Mouse (Mus musculus): ENCODE data around the gene Prokr2.
A peak's percentile ranks its signal among the peaks of the same experiment; 100 is the strongest.

Prokr2 gene

DNA sequence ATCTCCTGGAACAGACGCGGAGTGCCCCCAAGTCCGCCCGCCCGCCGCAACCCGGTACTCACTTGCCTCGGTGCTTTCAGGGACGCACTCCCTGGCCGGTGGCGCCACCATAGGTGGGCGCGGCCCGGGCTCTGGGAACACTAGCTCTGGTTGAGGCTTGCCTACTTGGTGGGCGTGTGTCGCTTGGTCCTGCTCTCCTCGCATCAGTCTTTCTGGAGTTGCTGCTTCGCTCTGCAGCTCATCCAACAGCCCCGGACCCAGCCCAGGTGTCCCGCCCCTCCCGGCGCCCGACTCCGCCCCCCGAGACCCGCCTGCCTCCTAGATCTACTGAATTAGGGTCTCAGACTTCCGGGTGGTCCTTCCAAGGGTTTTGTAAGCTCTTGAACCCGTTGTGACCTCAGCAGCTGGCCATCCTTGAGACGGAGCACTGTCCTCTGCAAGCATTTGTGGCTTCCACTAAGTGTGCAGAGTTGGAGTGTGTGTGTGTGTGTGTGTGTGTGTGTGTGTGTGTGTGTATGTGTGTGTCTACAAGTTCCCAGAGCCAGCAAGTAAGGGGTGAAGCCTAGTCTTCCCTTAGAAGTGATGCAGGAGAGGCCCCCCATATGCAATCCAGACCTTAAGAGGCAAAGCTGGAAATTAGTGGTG, at the start of gene Prokr2:
Gene Prokr2 (minus strand): TSS at position 254 of the 645 bp plus-strand sequence.
- peak in 1 of 2 experiments; percentile 10 for DNase-seq

DNA sequence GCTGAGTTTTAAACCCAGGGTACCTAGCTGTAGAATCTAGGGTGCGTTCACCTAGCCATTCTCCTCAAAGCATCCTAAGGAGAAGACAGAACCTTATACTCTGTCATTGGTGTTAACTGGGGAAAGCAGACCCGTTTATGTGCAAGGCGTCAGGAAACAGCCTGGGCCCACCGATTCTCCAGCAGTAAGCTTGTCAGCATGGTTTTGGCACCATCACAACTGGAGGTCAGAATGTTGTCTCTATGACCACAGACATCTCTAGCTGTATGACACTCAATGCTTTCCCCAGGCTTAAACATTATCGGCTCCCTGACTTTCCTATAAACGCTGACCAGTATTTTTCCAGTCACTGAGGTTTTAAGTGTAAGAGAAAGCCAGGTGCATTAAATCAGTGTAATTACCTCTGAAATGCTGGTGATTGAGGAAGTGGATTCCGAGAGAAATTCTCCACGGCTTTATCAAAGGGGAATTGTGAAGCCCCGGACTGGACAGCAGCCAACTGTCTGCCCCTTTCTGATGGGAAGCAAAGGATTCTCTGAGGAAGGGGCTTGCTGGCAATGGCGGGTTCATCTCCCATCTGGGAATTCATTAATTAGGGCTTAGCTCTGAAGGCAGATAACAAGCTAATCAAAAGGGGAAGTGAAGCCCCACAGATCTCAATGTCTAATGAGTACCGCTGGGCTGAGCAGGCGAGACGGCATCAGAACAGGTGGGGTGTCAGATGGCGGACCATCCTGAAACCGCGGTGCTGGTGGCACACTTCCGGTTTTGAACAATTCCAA, 42.1 kb upstream of the Prokr2 start:
- DNase-seq, result peak; percentile 31 to 48

DNA sequence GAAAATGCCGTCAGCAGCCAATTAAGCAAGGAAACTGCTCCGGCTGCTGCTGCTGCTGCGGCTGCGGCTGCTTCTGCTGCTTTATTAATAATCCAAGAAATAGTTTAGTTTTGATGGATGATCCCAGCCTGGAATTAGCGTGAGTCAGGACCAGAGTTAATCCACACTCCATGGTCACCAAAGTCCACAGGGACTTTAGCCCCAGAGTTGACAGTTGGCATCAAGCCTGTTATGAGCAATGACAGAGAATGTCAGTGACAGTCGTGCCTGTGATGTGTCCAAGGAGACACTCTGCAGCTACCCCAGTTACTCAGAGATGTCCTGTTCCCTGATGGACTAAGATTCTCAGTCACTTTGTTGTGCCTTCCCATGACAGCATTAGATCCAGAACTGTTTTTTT, 40.3 kb upstream of the Prokr2 start:
- no peak for DNase-seq

DNA sequence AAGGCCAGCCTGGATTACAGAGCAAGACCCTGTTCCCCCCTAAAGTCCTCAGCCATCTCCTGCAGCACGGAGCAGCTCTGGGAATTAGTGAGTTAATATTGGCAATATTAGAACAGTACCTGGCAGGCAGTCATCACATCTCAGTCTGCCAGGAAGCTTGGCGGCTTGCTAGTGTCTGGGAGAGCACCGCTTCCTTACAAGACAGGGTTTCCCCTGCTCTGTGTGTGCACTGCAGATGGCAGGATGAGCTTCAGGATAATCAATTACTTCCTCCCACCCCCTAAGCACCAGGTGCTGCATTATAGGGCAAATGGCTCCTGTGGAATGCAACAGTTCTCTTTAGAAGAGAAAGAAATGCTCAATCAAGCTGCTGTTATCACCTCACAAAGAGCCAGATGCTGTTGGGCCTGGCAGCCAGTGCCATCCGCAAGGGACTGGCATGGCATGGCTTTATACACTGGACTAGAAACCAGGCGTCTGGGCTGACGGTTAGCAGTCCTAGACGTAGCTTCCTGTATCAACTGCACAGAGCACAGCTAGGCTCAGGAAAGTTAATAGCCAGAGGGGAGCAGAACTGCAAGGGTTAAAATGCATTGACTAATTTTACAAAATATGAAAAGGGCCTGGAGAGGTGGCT, 38.3 kb upstream of the Prokr2 start:
- no peak for DNase-seq

DNA sequence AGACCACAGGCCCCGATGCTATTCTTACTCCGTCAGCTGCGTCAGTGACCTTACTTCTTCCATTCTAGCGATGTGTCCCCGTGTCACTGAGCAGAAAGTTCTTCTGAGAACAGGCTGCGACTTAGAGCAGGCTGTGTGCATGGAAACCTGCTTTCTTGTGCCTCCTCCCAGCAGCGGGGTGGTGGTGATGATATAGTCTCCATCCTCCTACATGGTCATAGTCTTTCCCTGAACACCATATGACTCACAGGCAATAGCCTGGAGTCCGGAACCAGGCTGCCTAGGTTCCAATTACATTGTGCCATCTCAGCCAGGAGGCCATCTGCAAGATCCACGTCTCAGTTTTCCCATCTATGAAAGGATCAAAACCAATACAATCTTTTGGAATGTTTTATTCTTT, 37.6 kb upstream of the Prokr2 start:
- DNase-seq, result no peak

DNA sequence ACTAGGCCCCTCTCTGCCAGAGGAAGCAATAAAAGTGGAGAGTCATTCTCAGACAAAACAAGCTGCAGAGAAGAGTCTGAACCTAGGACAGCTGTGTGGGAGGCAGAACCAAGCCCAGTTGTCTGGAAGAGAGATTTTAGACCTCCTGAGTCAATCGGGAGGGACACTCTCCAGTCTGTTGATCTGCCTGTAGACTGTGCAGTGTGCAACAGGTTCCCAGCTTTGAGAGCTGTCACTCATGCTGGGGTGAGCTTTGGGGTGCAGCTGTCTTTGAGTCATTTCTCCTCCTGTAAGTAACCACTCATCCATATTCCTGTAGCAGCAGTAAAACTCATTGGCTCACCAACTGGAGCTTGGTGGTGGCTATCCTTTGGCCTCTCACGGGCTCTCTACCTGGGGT, 33.2 kb upstream of the Prokr2 start:
- no peak for DNase-seq

DNA sequence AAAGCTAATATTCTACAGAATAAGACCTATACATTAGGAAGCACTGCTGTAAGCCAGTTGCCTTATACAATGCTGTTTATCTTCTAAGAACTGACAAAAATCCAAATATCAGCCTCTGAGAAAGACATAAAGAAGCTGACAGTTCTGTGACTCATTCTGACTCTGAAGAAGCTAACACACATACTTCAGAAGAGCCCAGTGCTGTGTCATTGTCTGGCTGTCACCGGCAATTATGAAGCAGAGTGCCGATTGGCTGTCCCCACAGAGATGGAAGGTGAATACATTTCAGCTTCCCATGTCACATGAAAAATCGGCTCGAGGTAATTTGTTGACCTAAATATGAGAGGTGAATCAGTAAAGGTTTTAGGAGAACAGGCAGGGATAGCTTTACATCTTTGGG, 24.9 kb upstream of the Prokr2 start:
- no peak for DNase-seq

DNA sequence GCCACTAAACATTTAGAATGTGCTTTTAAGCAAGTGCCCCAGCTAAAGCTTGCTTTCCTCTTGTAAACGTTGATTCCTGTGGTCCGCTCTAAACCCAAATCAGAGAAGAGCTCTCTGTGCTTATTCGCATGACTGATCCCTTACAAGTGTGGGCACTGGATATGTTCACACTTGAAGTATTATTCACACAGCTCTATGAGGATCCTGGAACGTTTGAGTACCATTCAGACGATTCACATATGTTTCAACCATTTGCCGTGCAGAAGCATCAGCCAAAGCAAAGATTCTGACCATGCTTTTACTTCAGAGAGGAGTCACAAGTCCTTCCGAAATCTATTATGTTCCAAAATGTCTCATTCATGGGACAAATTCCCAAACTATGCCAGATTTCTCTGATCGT, 12.9 kb upstream of the Prokr2 start:
- no peak for DNase-seq

DNA sequence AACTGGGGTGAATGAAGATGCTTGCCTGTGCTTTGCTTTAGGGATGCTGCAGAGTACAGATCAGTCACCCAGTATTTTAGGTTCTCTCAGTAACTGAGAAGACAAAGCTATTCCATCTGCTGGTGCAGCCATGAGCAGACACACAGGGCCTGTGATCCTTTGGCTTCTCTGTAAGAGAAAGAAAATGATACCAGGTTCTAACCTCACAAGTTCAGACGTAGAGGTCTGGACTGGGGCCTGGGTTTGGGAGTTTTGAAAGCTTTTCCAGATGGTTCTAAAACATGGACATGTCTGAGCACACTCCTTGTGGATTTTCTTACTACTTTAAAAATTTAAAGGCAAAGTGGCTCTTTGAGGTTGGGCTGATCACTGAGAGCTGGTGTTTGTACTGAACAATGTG, 10.5 kb upstream of the Prokr2 start:
- no peak for DNase-seq

DNA sequence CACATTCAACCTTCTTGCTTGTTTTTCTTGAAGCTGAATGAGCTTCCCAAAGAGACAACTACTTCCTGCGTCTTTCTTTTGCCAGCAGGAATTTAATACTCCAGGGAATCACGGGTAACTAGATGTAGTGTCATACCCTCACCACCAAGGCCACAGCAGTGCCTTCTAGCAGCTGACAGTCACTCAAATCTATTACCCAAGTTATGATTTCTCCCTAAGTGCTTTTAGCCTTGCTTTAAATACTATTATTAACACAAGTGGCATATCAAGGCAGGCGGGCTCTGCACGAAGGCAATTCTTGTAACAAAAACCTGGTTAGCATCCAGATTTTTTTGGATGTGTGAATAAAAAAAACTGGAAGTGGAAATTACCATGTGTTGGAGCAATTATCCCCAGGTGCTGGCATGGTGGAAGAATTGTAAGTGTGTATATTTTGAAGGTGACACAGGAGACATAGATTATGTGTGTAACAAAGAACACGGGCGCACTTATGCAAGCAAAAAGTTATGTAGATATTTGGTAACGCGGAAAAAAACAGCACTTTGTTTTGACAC, 5.4 kb upstream of the Prokr2 start:
- no peak for DNase-seq

DNA sequence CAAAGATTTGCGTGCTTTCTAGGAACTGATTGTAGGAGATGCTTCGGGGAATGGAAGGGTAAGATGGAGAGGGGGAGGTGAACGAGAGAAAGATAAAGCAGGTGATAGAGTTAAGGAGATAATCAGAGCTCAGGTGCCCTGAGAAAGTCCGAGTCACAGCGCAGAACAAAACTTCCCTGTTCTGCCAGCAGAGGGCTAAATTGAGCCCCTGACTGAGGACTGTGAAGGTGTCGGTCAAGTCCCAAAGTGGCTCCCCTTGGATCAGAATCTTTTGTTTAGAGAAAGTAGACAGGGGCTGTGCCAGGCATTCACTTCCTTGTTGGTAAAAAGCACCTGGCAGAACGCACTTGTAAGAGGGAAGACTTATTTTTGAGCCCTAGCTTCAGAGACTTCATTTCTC, 4.3 kb upstream of the Prokr2 start:
- DNase-seq, result peak in 1 of 2 experiments; percentile 12

DNA sequence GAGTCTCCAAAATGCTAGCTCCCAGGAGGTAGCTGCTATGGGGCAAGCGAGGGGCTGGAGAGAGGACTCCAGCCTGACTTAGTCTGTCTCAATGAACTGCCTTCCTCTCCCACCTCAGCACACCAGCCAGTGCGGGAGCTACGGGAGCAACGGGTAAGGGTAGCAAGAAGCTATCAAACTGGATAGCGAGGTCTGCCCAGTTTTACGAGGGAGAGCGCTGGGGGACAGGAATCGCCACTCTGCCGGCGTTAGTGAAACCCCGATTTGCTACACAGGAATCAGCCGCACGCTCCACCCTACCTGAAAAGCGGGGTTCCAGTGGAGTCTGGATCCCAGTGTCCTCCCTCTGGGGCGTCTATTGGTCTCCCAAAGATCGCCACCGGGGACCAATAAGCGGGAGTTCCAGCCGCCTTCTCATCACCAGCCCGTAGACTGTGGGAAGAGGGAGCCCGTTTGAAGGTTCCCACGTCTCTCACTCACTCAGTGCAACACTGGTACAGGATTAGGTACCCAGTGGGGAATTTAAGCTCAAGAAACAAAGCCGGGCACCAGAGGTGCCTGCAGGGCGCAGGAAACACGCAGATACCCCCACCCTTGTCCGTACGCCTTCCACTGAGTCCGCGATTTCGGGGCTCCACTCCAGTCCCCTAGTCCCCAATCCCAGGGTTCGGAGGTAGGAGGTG, 595 bp downstream of the Prokr2 start:
- DNase-seq, result no peak

DNA sequence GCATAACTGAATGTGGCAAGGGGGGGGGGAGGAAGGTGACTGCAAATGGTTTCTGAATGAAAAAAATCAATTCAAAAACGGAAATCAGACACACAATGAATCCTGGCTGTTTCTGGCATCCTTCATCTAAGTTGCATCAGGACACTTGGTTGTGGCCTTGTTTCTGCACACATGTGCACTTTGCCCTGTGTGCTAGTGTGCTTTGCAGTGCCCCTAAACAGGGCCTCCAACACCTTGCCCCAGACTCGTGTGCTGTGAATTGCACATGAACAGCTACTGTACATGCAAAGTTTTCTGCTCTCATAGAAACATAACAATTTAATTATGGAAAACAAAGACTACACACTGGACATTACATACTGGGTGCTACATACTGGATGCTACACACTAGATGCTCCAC, 2.9 kb downstream of the Prokr2 start:
- DNase-seq, result no peak

DNA sequence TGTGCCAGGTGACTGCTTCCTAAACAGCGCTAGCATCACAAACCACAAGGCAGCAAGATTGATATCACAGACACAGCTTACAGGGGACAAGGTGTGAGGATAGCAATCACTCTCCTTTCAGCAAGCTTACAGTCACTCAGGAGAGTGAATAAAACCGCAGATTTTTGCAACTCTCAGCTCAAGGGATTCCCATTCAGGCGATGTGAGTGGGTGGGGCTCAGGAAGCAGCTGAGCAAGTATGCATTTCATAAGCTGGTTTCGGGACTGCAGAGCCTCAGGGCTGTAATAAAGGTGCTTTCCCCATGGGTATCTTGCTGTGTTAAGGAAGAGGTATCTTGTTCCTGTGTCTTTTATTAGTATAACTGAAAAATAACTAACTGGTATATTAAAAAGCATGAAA, 5.6 kb downstream of the Prokr2 start:
- DNase-seq, result no peak

DNA sequence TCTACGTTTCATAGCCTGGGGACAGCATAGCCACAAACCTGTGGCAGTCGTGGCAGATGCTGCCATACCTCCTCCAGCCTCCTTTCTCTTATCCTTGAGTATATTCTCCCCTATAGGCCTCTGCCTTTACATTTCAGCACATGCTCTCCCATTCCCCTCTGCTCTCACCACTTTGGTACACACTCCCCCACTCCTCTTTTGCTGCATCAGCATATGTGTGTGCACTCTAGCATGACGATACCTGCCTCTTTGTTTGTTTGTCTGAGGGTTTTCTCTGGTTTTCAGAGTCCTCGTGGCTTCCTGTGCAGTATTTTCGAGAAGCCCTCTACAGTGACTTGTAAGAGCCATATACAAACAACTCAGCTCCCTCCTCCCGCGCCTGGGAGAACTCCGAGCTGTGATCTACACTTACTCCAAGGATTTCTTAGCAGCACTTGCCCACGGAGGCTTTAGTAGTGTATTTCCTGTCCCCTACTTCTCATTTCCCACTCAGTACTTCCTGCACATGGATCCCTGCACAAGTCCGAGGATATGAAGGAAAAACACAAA, 6.6 kb downstream of the Prokr2 start:
- DNase-seq, result no peak

DNA sequence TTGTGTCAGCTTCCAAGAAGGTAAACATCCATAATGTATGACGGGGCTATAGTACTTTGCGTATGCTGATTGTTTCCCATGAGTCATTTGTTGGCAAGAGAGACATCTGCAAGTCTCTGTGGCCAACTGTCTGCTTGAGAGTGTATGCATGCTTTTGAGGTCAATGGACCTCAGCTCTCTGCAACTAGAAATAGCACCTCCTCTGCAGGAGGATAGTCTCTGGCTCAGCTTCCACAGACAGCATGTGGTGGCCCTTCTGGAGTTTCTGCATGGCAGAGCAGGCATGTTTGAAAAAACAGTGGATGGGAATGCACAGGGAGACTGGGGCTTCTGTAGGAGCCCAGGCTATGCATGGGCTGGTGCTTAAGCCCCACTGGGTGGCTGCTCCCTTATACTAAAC, 7.8 kb downstream of the Prokr2 start:
- DNase-seq, result peak; percentile 56

DNA sequence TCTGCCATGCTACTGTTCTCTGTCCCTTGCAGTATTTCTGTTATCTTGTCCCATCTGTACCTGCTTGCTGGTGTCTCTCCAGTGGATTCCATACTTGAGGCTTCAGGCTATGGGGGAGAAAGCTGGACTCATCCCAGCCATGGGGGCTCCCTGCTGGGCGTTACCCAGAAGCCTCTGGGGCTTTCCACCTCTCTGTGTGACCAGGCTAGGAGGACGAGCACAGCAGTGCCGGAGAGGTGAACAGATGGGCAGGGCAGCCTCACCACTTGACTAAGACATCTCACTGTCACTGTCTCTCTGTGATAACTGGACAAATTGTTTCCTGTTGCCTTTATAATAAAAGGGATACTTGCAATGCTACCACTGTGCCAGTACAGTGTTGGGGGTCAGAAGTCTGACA, 9.5 kb downstream of the Prokr2 start:
- DNase-seq, result peak; percentile 62 to 64

DNA sequence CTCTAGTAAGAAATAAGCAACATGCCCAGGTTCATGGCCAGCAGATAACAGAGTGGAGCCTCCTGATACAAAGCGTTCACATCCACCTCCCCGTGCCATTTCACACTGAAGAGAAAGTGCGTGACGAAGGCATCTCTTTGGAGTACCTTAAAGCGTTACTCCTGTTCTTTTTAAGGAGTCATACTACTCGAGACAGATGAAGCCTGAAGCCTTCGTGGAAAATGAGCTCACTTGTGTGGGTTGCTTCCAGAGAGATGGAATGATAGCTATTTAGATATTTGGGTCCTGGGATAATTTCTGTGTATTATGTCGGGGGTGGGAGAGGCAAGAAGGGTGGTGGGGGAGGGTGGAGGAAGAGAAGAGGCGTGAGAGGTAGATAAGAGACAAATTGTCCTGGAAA, 10.1 kb downstream of the Prokr2 start:
- DNase-seq, result no peak

DNA sequence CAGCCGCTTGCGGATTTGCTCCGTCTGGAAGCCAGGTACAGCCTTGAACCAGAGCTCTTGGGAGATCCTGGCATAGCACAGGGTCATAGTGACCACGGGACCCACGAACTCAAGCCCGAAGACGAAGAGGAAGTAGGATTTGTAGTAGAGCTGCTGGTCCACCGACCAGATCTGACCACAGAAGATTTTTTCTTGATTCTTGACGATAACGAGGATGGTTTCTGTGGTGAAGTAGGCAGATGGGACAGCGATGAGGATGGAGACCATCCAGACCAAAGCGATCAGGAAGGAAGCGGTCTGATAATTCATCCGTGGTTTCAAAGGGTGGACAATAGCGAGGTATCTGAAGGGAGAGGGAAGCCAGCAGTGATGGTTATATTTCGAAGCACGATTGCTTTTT, 11.5 kb downstream of the Prokr2 start:
- DNase-seq, result no peak

DNA sequence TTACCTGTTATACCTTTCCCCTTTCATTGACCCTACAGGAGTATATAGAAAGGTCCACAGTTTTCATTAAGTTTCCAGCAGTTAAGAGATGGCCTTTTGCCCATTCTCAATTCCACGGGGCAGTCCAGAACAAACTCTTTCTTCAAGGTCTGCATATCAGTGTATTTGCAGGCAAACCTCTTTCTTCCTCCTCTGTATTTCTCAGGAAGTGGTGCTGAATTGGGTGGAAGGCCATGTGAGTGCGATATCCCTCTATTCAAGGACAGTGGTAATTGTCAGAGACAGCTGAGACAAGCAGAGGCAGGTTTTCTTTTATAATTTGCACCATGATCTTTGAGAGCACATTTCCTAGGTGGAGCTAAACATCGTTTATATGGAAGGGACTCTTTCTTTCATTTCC, 16.8 kb downstream of the Prokr2 start:
- DNase-seq, result no peak

DNA sequence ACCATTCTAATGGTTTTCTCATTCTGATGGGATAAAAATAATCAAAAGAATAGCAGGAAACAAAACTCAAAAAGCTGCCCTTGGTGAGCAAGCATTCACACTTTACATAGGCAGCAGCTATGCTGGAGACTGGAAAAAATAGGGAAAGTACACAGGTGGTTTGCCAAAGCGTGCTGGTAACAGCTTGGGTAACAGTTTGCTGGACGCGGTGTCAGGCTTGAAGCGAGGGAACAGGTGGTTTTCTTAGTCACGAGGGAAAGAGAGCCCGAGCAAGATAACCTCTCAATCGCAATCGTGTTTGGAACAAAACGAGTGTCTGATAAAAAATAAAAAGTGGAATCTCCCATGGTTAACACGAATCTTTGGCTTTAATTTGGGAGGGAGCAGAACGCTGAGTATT, 41.4 kb downstream of the Prokr2 start:
- peak in 1 of 2 experiments; percentile 3 for DNase-seq

DNA sequence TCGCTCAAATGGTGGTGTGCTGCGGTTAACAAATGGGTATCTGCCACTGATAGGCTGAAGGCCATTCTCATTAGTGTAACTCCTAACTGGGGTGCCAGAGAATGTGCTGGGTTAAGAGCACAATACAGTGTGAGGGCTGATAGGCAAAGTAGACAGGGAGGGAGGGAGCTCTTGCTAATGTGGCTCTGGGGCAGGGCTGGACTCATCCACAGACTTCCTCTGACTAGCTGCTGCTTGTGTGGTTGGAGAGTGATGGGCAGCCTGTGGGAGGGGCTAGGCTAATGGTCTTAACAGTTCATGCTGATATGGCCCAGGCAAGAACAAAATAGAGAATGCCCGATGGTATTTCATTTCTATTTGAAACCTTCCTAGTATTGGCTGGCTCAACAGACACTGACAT, 44.0 kb downstream of the Prokr2 start:
- no peak for DNase-seq

DNA sequence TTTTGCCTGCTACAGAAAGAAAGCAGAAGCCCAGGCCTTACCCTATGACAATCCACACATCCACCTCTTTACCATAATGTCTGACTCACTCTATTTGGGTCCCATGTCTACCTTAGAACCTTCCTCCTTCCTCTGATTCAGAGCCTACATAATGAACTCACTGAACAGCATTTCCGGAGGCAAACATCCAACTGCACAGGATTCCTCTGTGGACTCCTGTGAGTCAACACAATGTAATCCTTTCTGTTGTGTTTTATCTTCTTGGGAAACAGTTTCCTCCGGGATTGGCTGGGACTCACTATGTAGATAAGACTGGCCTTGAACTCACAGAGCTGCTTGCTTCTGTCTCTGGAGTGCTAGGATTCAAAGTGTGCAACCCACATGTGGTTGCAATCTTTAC, 44.9 kb downstream of the Prokr2 start:
- no peak for DNase-seq

All from cerebellum, postnatal 36 days (tissue).